Mouse (Mus musculus) intestine, embryonic 15.5 days (tissue): ENCODE results near the gene Prox2. TPM values are rescaled to one million over a fixed set of nuclear protein-coding genes. Genes with fewer than 3 reads are reported as not detected.

Experiments
- ATAC-seq: fragments of 200-750 bp; cut with Nextera tagmentation; 2 replicates; pipeline ENCODE4 v1.8.0; 2017; ENCODE audit warnings: moderate TSS enrichment, moderate library complexity
- H3K27ac ChIP-seq: fragments of 300-500 bp; sonication (generic); 2 replicates; pipeline ENCODE4 v1.5.1; 2015; ENCODE audit warnings: mild to moderate bottlenecking, inconsistent platforms
- H3K27me3 ChIP-seq: fragments of 300-500 bp; sonication (generic); replicated peaks from 2 replicates; pipeline ENCODE4 v1.6.1; 2015; ENCODE audit warnings: inconsistent platforms
- H3K36me3 ChIP-seq: fragments of 300-500 bp; sonication (generic); 2 replicates; pipeline ENCODE4 v1.6.1; 2015; ENCODE audit warnings: inconsistent platforms
- H3K4me1 ChIP-seq: fragments of 300-500 bp; sonication (generic); replicated peaks from 2 replicates; pipeline ENCODE4 v1.6.1; 2015; ENCODE audit warnings: inconsistent platforms
- H3K4me2 ChIP-seq: fragments of 300-500 bp; sonication (generic); replicated peaks from 2 replicates; pipeline ENCODE4 v1.6.1; 2015; ENCODE audit warnings: mild to moderate bottlenecking, inconsistent platforms
- H3K4me3 ChIP-seq: fragments of 300-500 bp; sonication (generic); replicated peaks from 2 replicates; pipeline ENCODE4 v1.5.1; 2015; ENCODE audit warnings: inconsistent platforms
- H3K9ac ChIP-seq: fragments of 300-500 bp; sonication (generic); 2 replicates; pipeline ENCODE4 v1.6.1; 2015; ENCODE audit warnings: inconsistent platforms
- H3K9me3 ChIP-seq: fragments of 300-500 bp; sonication (generic); 2 replicates; pipeline ENCODE4 v1.6.1; 2016; ENCODE audit warnings: inconsistent platforms
- WGBS: fragments of 180-500 bp; shearing (Covaris S2); methylation state at CpG from one replicate; pipeline ENCODE4 v1.1.7; 2015; 5-methylcytosine and 5-hydroxymethylcytosine counted together
- polyA plus RNA-seq: library from polyadenylated mRNA; unstranded; fragments of >200 nt; fragmentation: Nextera tagmentation; extraction: Ambion mirVana; gene quantifications from 2 replicates; pipeline ENCODE4 v1.2.1, GENCODE M21; 2015

The Prox2 gene
- polyA plus RNA-seq, 1 experiment from 2014 or later: 1.9 TPM

DNA sequence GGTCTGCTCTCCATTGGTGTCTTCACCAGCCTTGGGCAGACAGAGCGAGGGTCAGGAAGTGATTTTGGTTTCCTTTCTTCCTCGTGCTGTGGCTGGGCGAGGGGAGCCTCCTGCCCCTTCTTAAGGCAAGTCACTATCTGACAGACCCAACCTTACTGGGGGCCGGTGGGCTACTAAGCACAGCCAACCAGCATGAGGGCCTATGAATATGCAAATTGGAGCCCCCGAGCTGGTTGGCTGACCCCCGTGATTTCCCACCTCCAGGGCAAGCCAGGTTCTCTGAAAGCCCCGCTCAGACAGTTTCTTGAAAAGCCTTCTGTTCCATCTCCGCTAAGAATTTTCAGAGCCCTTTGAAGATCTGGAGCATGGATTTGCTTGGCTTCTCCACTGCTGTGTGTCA is 4.3 kb downstream of the Prox2 start:
- no peak for ATAC-seq
- peak overlapping the region; percentile 30; the same call in 1 of the 2 replicates for H3K4me2 ChIP-seq
- no peaks in the 10 kb centered on the region for H3K27me3 ChIP-seq
- H3K4me1 ChIP-seq: peaks cover 6% of the 10 kb centered on the region
- H3K27ac ChIP-seq: no peak overlapping the region
- no peaks in the 10 kb centered on the region for H3K36me3 ChIP-seq
- H3K9me3 ChIP-seq: no peaks in the 10 kb centered on the region
- peak overlapping the region; percentile 32 for H3K9ac ChIP-seq
- WGBS: 11% methylated on average over 8 of the region's 8 CpGs
- H3K4me3 ChIP-seq: no peak overlapping the region

DNA sequence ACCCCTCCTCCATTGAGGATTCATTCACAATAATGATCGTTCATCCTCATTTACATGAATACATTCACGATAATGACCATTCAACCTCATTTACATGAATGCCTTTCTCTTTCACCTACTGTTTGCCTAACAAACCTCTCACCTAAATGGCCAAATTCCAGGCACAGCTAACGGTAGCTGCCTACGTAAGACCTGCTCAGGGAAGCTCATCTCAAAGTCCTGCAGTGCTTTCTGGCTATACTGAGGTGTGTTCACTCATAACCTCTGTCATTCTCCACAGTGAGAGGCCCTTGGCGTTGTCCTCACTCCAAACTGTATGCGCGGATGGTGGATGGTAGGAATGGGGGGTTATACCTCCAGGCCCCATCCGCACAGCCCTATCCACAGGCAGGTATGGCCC is 5.8 kb downstream of the Prox2 start:
- 85% methylated on average over 8 of the region's 8 CpGs for WGBS
- H3K4me3 ChIP-seq: no peak overlapping the region
- no peak for ATAC-seq

DNA sequence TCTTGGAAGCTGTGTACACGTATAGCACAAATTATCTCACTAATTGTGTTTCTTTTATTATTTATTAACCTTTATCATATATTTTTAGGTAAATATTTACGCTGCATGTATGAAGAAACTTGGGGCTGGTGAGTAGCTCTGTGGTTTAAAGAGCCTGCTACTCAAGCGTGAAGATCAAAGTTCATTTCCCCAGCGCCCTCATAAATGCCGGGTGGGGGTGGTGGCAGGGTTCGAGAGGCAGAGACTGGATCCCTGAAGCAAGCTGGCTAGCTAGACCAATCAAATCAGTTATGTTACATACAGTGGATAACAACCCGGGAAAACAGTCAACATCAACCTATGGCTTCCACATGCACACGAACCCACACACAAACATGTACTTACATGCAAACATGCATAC is 7.5 kb downstream of the Prox2 start:
- Histone ChIP-seq H3K9ac (no peak overlapping the region), H3K27me3 (no peaks in the 10 kb centered on the region), H3K36me3 (no peaks in the 10 kb centered on the region), H3K9me3 (no peaks in the 10 kb centered on the region), H3K27ac (no peak overlapping the region), H3K4me1 (0 out of 2 replicates have a peak, but pooled peaks cover 2% of the 10 kb centered on the region), H3K4me3 (no peak overlapping the region), H3K4me2 (no peak overlapping the region)
- ATAC-seq: peak; percentile 47
- WGBS: 56% methylated on average over 8 of the region's 8 CpGs

More for the DNA sequence above, 5.8 kb downstream of the Prox2 start:
- H3K9me3 ChIP-seq: no peaks in the 10 kb centered on the region
- H3K27me3 ChIP-seq: no peaks in the 10 kb centered on the region
- no peak overlapping the region for H3K27ac ChIP-seq
- H3K4me1 ChIP-seq: peaks cover 3% of the 10 kb centered on the region
- no peaks in the 10 kb centered on the region for H3K36me3 ChIP-seq
- H3K4me2 ChIP-seq: no peak overlapping the region
- H3K9ac ChIP-seq: no peak overlapping the region

DNA sequence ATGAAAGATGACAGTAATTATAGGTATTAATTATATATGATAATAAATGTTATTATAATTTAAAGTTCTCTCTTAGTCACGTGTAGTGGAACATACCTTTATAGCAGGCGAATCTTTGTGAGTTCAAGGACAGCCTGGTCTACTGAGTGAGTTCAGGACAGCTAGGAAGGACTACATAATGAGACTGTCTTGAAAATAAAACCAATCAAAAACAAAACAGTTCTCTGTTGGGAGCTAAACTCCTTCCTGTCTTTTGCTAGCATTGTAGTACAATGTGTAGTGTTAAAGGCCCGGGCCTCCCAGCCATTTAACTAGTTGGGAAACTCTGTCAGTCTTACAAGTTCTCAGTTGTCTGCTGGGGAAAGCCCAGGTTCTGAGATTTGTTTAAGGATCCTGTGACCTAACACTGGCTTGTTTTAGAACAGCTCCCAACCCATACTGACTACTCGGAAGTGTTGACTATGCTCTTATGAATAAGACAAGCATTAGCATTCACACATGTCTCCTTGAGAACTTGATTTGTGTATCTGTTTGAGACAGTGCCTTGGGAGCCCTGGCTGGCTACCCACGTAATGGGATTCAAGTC is 8.9 kb downstream of the Prox2 start:
- no peak overlapping the region for H3K4me2 ChIP-seq
- H3K9me3 ChIP-seq: no peaks in the 10 kb centered on the region
- 0 out of 2 replicates have a peak, but pooled peaks cover 2% of the 10 kb centered on the region for H3K4me1 ChIP-seq
- 85% methylated on average over 5 of the region's 5 CpGs for WGBS
- ATAC-seq: no peak
- H3K36me3 ChIP-seq: no peaks in the 10 kb centered on the region
- no peak overlapping the region for H3K9ac ChIP-seq
- H3K27me3 ChIP-seq: no peaks in the 10 kb centered on the region
- no peak overlapping the region for H3K4me3 ChIP-seq
- H3K27ac ChIP-seq: no peak overlapping the region

DNA sequence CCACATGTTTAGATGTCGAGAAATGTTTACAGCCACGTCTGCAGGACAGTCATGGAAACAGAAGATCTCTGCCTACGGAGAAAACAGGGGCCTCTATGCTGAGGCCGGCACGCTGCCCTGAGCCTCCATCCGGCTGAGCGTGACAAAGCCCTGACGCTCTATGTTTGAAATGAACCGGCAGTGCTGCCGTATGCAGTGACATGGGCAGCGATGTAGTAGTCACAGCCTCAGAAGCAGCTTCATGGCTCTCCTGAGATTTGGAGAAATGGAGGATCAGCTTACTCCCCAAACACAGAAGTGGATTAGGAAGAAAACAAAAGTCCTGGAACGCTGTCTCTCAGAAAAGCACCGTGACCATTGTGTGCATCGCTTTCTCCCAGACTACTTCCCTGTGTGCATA is 9.6 kb downstream of the Prox2 start:
- Histone ChIP-seq H3K9me3 (no peaks in the 10 kb centered on the region), H3K27ac (0 out of 2 replicates have a peak overlapping the region, but pooled peaks have one; percentile 13), H3K4me3 (no peak overlapping the region), H3K27me3 (no peaks in the 10 kb centered on the region), H3K9ac (no peak overlapping the region), H3K4me1 (no peaks in the 10 kb centered on the region), H3K36me3 (no peaks in the 10 kb centered on the region), H3K4me2 (no peak overlapping the region)
- WGBS: 57% methylated on average over 14 of the region's 14 CpGs
- ATAC-seq: no peak

DNA sequence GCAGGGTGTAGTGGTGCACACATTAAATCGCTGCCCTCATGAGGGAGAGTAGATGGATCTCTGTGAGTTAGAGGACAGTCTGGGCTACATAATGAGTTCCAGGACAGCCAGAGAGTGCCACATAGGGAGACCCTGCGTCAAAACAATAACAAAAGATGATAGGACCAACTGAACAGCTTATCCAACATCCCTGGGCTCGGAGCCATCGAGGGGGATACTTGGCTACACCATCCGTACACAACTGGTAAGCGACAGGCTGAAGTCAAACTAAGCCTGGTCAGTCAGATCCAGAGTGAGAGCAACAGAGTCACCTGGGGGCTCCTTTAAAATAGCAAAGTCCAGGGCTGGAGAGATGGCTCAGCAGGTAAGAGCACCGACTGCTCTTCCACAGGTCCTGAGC is 14.7 kb downstream of the Prox2 start:
- no peaks in the 10 kb centered on the region for H3K36me3 ChIP-seq
- whole genome bisulfite sequencing: 82% methylated on average over 7 of the region's 7 CpGs
- no peak overlapping the region for H3K4me3 ChIP-seq
- H3K9ac ChIP-seq: no peak overlapping the region
- no peaks in the 10 kb centered on the region for H3K27me3 ChIP-seq
- no peak for ATAC-seq
- no peak overlapping the region for H3K4me2 ChIP-seq
- 0 out of 2 replicates have a peak, but pooled peaks cover 4% of the 10 kb centered on the region for H3K4me1 ChIP-seq
- H3K27ac ChIP-seq: no peak overlapping the region
- H3K9me3 ChIP-seq: no peaks in the 10 kb centered on the region

DNA sequence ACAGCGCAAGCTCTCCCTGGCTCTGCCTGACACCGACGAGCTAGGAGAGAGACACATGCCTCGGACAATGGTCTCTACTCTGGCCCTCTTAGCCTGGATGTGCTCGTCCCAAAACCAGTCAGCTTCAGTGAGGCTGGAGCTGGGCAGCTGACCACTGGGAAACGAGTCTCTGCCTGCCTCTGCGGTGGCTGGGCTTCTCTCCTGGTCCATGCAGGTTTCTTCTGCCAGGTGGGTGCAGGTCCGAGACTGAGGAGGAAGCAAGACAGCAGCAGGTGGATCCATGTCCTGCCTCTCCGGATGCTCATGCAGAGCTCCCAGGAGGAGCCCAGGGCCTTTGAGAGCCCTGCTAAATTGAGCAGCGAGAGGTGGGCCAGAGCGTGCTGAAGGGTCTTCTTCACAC is 15.4 kb downstream of the Prox2 start:
- Histone ChIP-seq H3K9me3 (no peaks in the 10 kb centered on the region), H3K36me3 (no peaks in the 10 kb centered on the region), H3K27ac (no peak overlapping the region), H3K9ac (no peak overlapping the region), H3K27me3 (no peaks in the 10 kb centered on the region), H3K4me2 (no peak overlapping the region), H3K4me3 (no peak overlapping the region), H3K4me1 (0 out of 2 replicates have a peak, but pooled peaks cover 4% of the 10 kb centered on the region)
- WGBS: 89% methylated on average over 11 of the region's 11 CpGs
- no peak for ATAC-seq

DNA sequence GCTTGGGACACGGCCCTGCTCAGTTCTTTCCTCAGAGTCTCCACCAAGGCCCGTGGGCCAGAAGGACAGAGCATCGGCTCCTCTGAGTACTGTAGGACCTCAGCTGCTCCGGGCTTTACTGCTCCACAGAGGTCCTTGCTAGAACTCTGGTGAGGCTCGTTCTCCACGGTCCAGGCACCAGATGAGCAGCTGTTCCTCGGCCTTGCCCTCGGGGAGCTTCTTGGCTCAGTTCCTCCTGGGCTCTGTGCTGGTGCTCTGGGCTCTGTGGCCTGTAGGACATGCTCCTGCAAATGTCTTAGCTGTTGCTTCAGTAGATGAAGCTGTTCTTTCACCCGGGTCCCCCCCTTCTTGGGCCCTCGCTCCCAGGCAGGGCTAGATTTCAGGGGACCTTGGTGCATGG is 15.9 kb downstream of the Prox2 start:
- Histone ChIP-seq H3K27me3 (no peaks in the 10 kb centered on the region), H3K4me1 (0 out of 2 replicates have a peak, but pooled peaks cover 4% of the 10 kb centered on the region), H3K9me3 (no peaks in the 10 kb centered on the region), H3K9ac (no peak overlapping the region), H3K36me3 (no peaks in the 10 kb centered on the region), H3K27ac (no peak overlapping the region), H3K4me2 (no peak overlapping the region), H3K4me3 (no peak overlapping the region)
- 79% methylated on average over 10 of the region's 10 CpGs for WGBS
- ATAC-seq: no peak

DNA sequence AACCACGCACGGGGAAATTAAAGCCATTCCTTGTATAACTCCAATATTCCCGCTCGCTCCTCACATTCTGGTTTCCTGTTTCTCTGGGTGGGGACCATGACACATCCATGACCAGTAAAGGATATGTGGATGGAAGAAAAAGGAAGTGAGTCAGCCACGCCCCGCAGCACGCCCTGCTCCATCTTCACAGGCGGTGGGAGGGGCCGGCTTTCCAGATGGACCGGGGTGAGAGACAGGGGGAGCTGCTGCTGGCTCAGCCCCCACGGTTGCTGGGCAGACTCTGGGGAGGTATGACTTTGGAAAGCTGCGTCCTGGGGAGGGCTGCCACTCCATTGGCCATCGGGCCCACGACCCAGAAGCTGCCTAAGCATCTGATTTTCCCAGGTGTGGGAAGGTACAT is 16.5 kb downstream of the Prox2 start:
- WGBS: 29% methylated on average over 14 of the region's 14 CpGs
- H3K4me3 ChIP-seq: no peak overlapping the region
- H3K4me2 ChIP-seq: peak overlapping the region; percentile 18; the same call in 1 of the 2 replicates
- 0 out of 2 replicates have a peak, but pooled peaks cover 4% of the 10 kb centered on the region for H3K4me1 ChIP-seq
- H3K9me3 ChIP-seq: no peaks in the 10 kb centered on the region
- peak; percentile 71 for ATAC-seq
- H3K9ac ChIP-seq: no peak overlapping the region
- no peaks in the 10 kb centered on the region for H3K36me3 ChIP-seq
- H3K27me3 ChIP-seq: no peaks in the 10 kb centered on the region
- H3K27ac ChIP-seq: no peak overlapping the region

DNA sequence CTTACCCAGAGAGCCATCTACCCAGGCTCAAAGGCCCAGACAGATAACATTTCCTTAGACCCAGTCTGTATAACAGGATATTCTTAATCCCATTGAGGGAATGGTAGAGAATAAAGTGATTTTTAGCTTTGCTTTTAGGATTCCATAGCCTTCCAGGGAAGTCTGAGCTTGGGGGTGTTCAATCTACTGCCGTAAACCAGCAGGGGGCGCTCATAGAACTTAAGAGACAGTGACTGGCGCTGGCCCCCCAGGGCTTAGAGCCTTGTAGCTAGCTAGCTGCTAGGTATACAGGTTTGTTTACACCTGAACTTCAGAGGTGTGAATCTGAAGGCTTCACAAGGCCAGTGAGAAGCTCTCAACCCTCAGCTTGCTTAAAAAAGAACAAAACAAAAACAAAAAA is 18.3 kb downstream of the Prox2 start:
- Histone ChIP-seq H3K36me3 (peaks cover 14% of the 10 kb centered on the region), H3K4me2 (no peak overlapping the region), H3K27me3 (no peaks in the 10 kb centered on the region), H3K27ac (no peak overlapping the region), H3K9me3 (no peaks in the 10 kb centered on the region), H3K4me3 (no peak overlapping the region), H3K9ac (no peak overlapping the region), H3K4me1 (0 out of 2 replicates have a peak, but pooled peaks cover 4% of the 10 kb centered on the region)
- WGBS: 10% methylated on average over 3 of the region's 3 CpGs
- ATAC-seq: no peak

DNA sequence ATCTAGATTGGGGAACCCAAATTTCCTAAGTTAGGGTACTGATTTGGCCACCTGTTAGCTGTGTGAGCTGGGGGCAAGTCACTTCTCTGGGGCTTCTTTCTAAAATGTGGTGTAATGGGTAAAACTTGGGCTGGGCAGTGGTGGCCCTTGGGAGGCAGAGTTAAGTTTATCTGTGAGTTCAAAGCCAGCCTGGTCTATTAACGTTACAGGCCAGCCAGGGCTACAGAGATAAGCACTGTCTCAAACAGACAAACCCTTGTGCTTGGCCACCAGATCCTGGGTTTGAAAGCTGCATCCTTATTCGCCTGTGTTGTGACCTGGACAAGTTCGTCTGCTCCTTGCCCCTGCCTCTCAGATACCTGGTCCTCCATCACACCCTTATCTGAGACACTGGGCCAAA is 19.4 kb downstream of the Prox2 start:
- no peaks in the 10 kb centered on the region for H3K9me3 ChIP-seq
- no peak overlapping the region for H3K4me3 ChIP-seq
- no peak overlapping the region for H3K27ac ChIP-seq
- H3K4me1 ChIP-seq: 0 out of 2 replicates have a peak, but pooled peaks cover 4% of the 10 kb centered on the region
- H3K27me3 ChIP-seq: no peaks in the 10 kb centered on the region
- H3K9ac ChIP-seq: no peak overlapping the region
- H3K4me2 ChIP-seq: no peak overlapping the region
- peaks cover 14% of the 10 kb centered on the region for H3K36me3 ChIP-seq
- no peak for ATAC-seq
- 82% methylated on average over 3 of the region's 3 CpGs for WGBS

DNA sequence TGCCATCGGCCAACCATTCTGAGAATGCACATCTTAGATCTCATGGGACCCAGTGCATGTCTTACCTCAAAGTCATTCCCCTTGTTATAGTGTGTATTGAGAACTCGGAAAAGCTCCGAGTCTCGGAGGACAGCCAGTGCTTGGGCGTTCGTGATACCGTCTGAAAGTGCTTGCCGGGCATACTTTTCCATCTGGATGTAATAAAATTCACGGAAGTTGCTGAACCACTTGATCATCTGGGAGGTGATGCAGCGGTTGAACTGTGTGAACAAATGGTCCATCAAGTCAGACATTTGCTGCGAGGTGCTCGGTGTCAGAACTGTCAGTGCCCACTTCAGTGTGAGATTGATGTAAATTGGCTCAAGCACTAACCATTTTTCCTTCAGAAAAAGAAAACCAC is 22.7 kb downstream of the Prox2 start:
- H3K27ac ChIP-seq: no peak overlapping the region
- H3K36me3 ChIP-seq: peaks cover 14% of the 10 kb centered on the region
- H3K9me3 ChIP-seq: no peaks in the 10 kb centered on the region
- H3K9ac ChIP-seq: no peak overlapping the region
- 90% methylated on average over 12 of the region's 12 CpGs for WGBS
- H3K4me2 ChIP-seq: no peak overlapping the region
- no peaks in the 10 kb centered on the region for H3K4me1 ChIP-seq
- no peak overlapping the region for H3K4me3 ChIP-seq
- H3K27me3 ChIP-seq: no peaks in the 10 kb centered on the region
- no peak for ATAC-seq

DNA sequence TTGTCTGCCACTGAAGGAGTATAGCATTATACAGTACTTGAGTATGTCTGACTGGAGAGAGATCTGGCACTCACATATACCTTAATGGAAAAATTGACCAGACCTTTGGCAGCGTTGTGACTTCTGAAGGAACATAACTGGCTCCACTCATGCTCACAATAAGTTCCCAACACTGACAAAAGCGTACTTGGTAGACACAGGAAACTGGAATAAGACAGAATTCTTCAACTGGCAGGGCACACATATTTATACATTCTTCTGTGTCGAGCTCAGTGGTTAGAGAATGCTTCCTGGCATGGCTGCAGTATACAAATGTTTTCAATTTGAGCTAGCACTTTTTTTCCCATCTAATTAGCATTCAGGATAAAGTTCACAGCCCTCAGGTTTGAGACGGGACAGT is 25.6 kb downstream of the Prox2 start:
- H3K4me3 ChIP-seq: no peak overlapping the region
- H3K9ac ChIP-seq: no peak overlapping the region
- H3K4me1 ChIP-seq: no peaks in the 10 kb centered on the region
- H3K9me3 ChIP-seq: no peaks in the 10 kb centered on the region
- no peak for ATAC-seq
- no peaks in the 10 kb centered on the region for H3K27me3 ChIP-seq
- H3K4me2 ChIP-seq: no peak overlapping the region
- peaks cover 14% of the 10 kb centered on the region for H3K36me3 ChIP-seq
- H3K27ac ChIP-seq: no peak overlapping the region
- 80% methylated on average over 4 of the region's 4 CpGs for WGBS
